Mouse (Mus musculus): ENCODE results near the gene BC061212.
"Not testable (repeated sequence)": the region's sequence is repeated elsewhere in the genome, so short reads cannot be mapped to it uniquely, and the experiment has no call there.

Gene BC061212

DNA sequence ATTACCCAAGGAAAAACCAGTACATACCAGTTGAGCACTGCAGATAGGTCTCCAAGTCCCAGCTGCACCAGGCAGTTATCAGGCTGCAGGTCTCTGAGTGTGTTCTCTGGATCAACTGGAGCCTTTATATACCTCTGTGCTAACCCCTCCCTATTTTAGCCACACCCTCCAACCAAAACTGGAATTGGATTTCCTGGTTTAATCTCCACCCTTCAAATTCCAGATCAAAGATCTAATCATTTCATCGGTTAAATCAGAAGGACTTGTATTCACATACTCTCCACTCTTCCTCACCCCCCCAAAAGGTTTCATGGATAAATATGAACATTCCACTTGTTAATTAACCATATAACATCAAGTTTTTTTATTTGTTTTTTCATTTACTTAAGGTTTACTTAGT, at the start of gene BC061212:
BC061212 (minus strand) TSS at position 101 of the 400 bp plus-strand sequence.
- DNase-seq (ENCODE audit: low spot score in 2 of 2), result not testable (repeated sequence)

DNA sequence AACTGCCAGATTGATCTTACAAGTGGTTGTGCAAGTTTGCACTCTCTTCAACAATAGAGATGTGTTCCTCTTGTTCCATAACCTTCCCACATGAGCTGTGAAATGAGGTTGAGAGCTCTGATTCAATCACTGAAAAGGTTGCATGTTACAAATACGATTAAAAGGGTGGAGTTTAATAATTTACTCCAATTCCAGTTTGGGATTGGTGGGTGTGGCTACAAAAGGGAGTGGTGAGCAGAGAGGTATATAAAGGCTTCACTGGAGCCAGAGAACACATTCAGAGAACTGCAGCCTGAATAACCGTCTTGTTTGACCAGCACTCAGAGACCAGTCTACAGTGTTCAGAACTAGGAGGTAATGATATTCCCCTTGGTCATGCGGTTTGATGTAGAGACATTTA, 5.7 kb upstream of the BC061212 start, which contains the start of gene Gm6351:
Gm6351 (plus strand) TSS at position 301 of the 400 bp plus-strand sequence.
- not testable (repeated sequence) for DNase-seq (ENCODE audit: low spot score in 2 of 2)
